Mouse (Mus musculus) B cell, adult (primary cell): ENCODE results near the gene Olfr1320. TPM values are rescaled to one million over a fixed set of nuclear protein-coding genes. Genes with fewer than 3 reads are reported as not detected.

Source experiments
- total RNA-seq: library from RNA; stranded (reverse); gene quantifications from 4 replicates; pipeline ENCODE4 v1.2.4, GENCODE M21; 2023; ENCODE audit not compliant: inconsistent age

Gene Olfr1320
- total RNA-seq: not detected in 4 replicates

DNA sequence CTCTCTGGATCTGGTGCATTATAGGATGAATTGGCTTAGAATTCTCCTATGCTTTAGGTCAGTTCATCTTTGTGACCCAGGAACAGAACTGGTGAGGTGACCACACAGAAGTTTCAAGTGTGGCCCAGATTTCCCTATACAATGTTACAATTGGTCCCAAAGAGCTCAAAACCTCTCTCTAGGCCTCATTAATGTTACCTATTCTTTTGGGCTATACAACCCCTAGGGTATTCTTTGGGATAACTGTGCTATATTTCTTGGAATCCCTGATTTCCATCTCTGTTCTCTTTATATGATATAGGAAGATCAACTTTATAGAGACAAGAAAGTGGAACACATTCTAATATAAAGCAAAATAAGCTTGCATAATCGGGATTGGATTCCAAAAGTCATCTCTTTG, at the start of gene Olfr1320:
Gene Olfr1320, plus strand, starts transcription at position 301 of the 400 bp plus-strand sequence.

Other genes with a start within 250 kb of the Olfr1320 start
- not detected in 4 replicates for gene Arhgap36, start 208.4 kb upstream of the Olfr1320 start, total RNA-seq
- not detected in 4 replicates for gene Olfr1321, start 62.7 kb downstream of the Olfr1320 start, total RNA-seq
- not detected in 4 replicates for gene Igsf1, start 125.4 kb downstream of the Olfr1320 start, total RNA-seq
- gene Olfr1322, start 219.2 kb downstream of the Olfr1320 start, total RNA-seq: not detected in 4 replicates